Mouse (Mus musculus) E14TG2a.4 (cell line): ENCODE results near the gene Stk32b.

ENCODE experiments used
- CTCF ChIP-seq: conservative IDR thresholded peaks from 2 replicates; pipeline ENCODE4 v1.5.1; 2014; ENCODE audit warnings: low read length
- NANOG ChIP-seq: IDR thresholded peaks from 2 replicates; pipeline ENCODE4 v1.6.1; 2014; ENCODE audit warnings: borderline replicate concordance, low read length, mixed read lengths
- POU5F1 ChIP-seq: IDR thresholded peaks from 2 replicates; pipeline ENCODE4 v1.6.1; 2014; ENCODE audit warnings: low read length, borderline replicate concordance

- TF ChIP-seq CTCF = no peak
- no peak for TF ChIP-seq POU5F1
- no peak for TF ChIP-seq NANOG
Observed at GRCm38 (mm10) chr5:37725220-37725886, 8.4 kb upstream of the Stk32b start.
